8 mouse cellular contexts compared by ENCODE assay signal in genomic region chr6:47358686-47359085, GRCm38 (mm10).
DNase-seq lines count a peak whose midpoint lies in the region; ATAC-seq and TF ChIP-seq lines count a peak whose summit lies in the region.

No protein-coding gene starts in this region.

- H3K9me3 ChIP-seq in midbrain, embryonic 11.5 days (ENCODE audit: control insufficient read depth, low read length), result no peaks in the 10 kb centered on the region
- H3K9me3 ChIP-seq in midbrain, embryonic 15.5 days, result no peaks in the 10 kb centered on the region
- H3K9me3 ChIP-seq in liver, postnatal 0 days (ENCODE audit: low read length), result no peaks in the 10 kb centered on the region

- no peaks in the 10 kb centered on the region for H3K27me3 ChIP-seq in midbrain, embryonic 11.5 days (ENCODE audit: control insufficient read depth, insufficient read depth, low read length)
- H3K27me3 ChIP-seq in midbrain, embryonic 15.5 days (replicated peaks), result no peaks in the 10 kb centered on the region
- no peaks in the 10 kb centered on the region for H3K27me3 ChIP-seq in liver, postnatal 0 days (ENCODE audit: insufficient read depth, low read length)

- peak; percentile 16 for DNase-seq in adrenal gland, adult 2 months
- DNase-seq in adrenal gland, adult 8-10 months, result no peak
- peak; percentile 91 for DNase-seq in midbrain, embryonic 11.5 days (ENCODE audit: low spot score, missing footprints)
- DNase-seq in cerebellum, adult 9-11 months, result peak; percentile 15
- DNase-seq in induced T-regulatory cell, adult 2 months (ENCODE audit: low read depth), result peak; percentile 49
- DNase-seq in liver, postnatal 0 days, result no peak
- DNase-seq in skeletal muscle tissue, adult 2 months (ENCODE audit: low read depth, low spot score), result peak; percentile 13

- no peaks in the 10 kb centered on the region for H3K4me1 ChIP-seq in midbrain, embryonic 11.5 days (ENCODE audit: control insufficient read depth, insufficient read depth, low read length)
- no peaks in the 10 kb centered on the region for H3K4me1 ChIP-seq in midbrain, embryonic 15.5 days
- no peaks in the 10 kb centered on the region for H3K4me1 ChIP-seq in liver, postnatal 0 days (ENCODE audit: insufficient read depth)

- TF ChIP-seq EP300 in liver, postnatal 0 days (IDR thresholded peaks at IDR 0.05; ENCODE audit: low read depth), result no peak

- no peak overlapping the region for H3K9ac ChIP-seq in midbrain, embryonic 11.5 days (ENCODE audit: low read length)
- no peak overlapping the region for H3K9ac ChIP-seq in midbrain, embryonic 15.5 days
- no peak overlapping the region for H3K9ac ChIP-seq in liver, postnatal 0 days (replicated peaks)

- H3K27ac ChIP-seq in midbrain, embryonic 11.5 days (ENCODE audit: low read depth, low read length), result no peak overlapping the region
- H3K27ac ChIP-seq in midbrain, embryonic 15.5 days, result no peak overlapping the region
- no peak overlapping the region for H3K27ac ChIP-seq in liver, postnatal 0 days (ENCODE audit: low read depth)

- H3K36me3 ChIP-seq in midbrain, embryonic 11.5 days (ENCODE audit: control insufficient read depth, insufficient read depth, low read length), result no peaks in the 10 kb centered on the region
- H3K36me3 ChIP-seq in midbrain, embryonic 15.5 days (replicated peaks), result no peaks in the 10 kb centered on the region
- H3K36me3 ChIP-seq in liver, postnatal 0 days (replicated peaks; ENCODE audit: insufficient read depth, low read length), result no peaks in the 10 kb centered on the region

- H3K4me2 ChIP-seq in midbrain, embryonic 11.5 days, result no peak overlapping the region
- no peak overlapping the region for H3K4me2 ChIP-seq in midbrain, embryonic 15.5 days
- H3K4me2 ChIP-seq in liver, postnatal 0 days (ENCODE audit: low read depth, low read length), result no peak overlapping the region

- TF ChIP-seq CTCF in liver, postnatal 0 days (IDR thresholded peaks at IDR 0.05; ENCODE audit: low read depth), result peak; percentile 59

- H3K4me3 ChIP-seq in midbrain, embryonic 11.5 days (ENCODE audit: low read depth, low read length), result no peak overlapping the region
- no peak overlapping the region for H3K4me3 ChIP-seq in midbrain, embryonic 15.5 days
- no peak overlapping the region for H3K4me3 ChIP-seq in liver, postnatal 0 days (ENCODE audit: low read depth, low read length)

- ATAC-seq in midbrain, embryonic 11.5 days (ENCODE audit: low FRiP score), result peak; percentile 38; the same call in 1 of the 2 replicates
- no peak for ATAC-seq in midbrain, embryonic 15.5 days (replicated peaks)
- ATAC-seq in liver, postnatal 0 days, result no peak

- 50% methylated on average over 2 of the region's 2 CpGs for WGBS in midbrain, embryonic 11.5 days
- 50% methylated on average over 2 of the region's 2 CpGs for WGBS in midbrain, embryonic 15.5 days
- 51% methylated on average over 2 of the region's 2 CpGs for WGBS in liver, postnatal 0 days (ENCODE audit: insufficient replicate concordance)

Comparison
In these comparisons a context has a peak if more than half of its experiments do, and no peak if none do; other contexts are left out.
1. DNase-seq: peak in adrenal gland, adult 2 months (single experiment), midbrain, embryonic 11.5 days (single experiment), cerebellum, adult 9-11 months (single experiment), induced T-regulatory cell, adult 2 months (single experiment) and skeletal muscle tissue, adult 2 months (single experiment); none in adrenal gland, adult 8-10 months (single experiment) and liver, postnatal 0 days (single experiment).